Comparison of ENCODE assay signal across 9 mouse cellular contexts in genomic region chr9:63058506-63059233, GRCm38 (mm10).
DNase-seq lines count a peak whose midpoint lies in the region; ATAC-seq and TF ChIP-seq lines count a peak whose summit lies in the region.
"Had no signal": no experiment of that assay in that cellular context is flagged by ENCODE, and none has a peak within 500 bp of the region (broad histone marks: within the 10 kb centered on the region; RNA-seq: fewer than 3 reads in every experiment).

No protein-coding gene starts in this region.

- intact Hi-C loops in heart, postnatal 10 days (cut with DNase I): no loop called here

- DNase-seq in heart, postnatal 10 days: no peak
- no peak for DNase-seq in forebrain, embryonic 10.5 days (ENCODE audit: extremely low spot score, low spot score)
- no peak for DNase-seq in ovary, postnatal 10 days (ENCODE audit: low spot score)
- no peak for DNase-seq in frontal cortex, postnatal 25 days (ENCODE audit: low spot score in 2 of 2)
- no peak for DNase-seq in cerebellum, adult 8-10 months

- H3K27ac ChIP-seq in heart, embryonic 14.5 days (replicated peaks in 1 of 2; ENCODE audit: control insufficient read depth in 1 of 2, insufficient read depth in 1 of 2, low read depth in 2 of 2, low read length in 2 of 2): no peak overlapping the region
- peak overlapping the region; percentile 84 for H3K27ac ChIP-seq in forebrain, embryonic 10.5 days
- no peak overlapping the region for H3K27ac ChIP-seq in liver, embryonic 15.5 days (replicated peaks)

- 0 out of 2 replicates have a peak overlapping the region, but pooled peaks have one; percentile 8 for H3K9ac ChIP-seq in heart, embryonic 14.5 days (ENCODE audit: low read length)
- no peak overlapping the region for H3K9ac ChIP-seq in liver, embryonic 15.5 days

- peak overlapping the region; percentile 64 for H3K4me2 ChIP-seq in heart, embryonic 14.5 days (ENCODE audit: low read length)
- H3K4me2 ChIP-seq in liver, embryonic 15.5 days: peak overlapping the region; percentile 10; the same call in 1 of the 2 replicates

- 40% methylated on average over 16 of the region's 16 CpGs for WGBS in heart, embryonic 14.5 days
- WGBS in forebrain, embryonic 10.5 days: 36% methylated on average over 16 of the region's 16 CpGs
- WGBS in liver, embryonic 15.5 days (ENCODE audit: insufficient replicate concordance): 52% methylated on average over 16 of the region's 16 CpGs

- peaks cover 10 to 11% of the 10 kb centered on the region in 2 experiments; a peak in 3 of 4 replicates for H3K4me1 ChIP-seq in heart, embryonic 14.5 days (ENCODE audit: control insufficient read depth in 2 of 2, insufficient read depth in 2 of 2, low read length in 2 of 2)
- H3K4me1 ChIP-seq in E14TG2a.4 (replicated peaks; ENCODE audit: low read depth, low read length): peaks cover 13% of the 10 kb centered on the region
- H3K4me1 ChIP-seq in forebrain, embryonic 10.5 days: peaks cover 24% of the 10 kb centered on the region
- H3K4me1 ChIP-seq in liver, embryonic 15.5 days (replicated peaks): no peaks in the 10 kb centered on the region

- TF ChIP-seq CTCF in E14TG2a.4 (conservative IDR thresholded peaks at IDR 0.05; ENCODE audit: low read length): no peak

- no peak for ATAC-seq in heart, embryonic 14.5 days (ENCODE audit: insufficient number of reproducible peaks, insufficient read depth, low FRiP score, low read depth)
- no peak for ATAC-seq in liver, embryonic 15.5 days (ENCODE audit: insufficient read depth)

- H3K9me3 ChIP-seq in heart, embryonic 14.5 days (ENCODE audit: control insufficient read depth, low read length): peaks cover 8% of the 10 kb centered on the region
- H3K9me3 ChIP-seq in E14TG2a.4 (ENCODE audit: low read length): peaks cover 9% of the 10 kb centered on the region
- peaks cover 13% of the 10 kb centered on the region for H3K9me3 ChIP-seq in forebrain, embryonic 10.5 days
- no peaks in the 10 kb centered on the region for H3K9me3 ChIP-seq in liver, embryonic 15.5 days (replicated peaks)

- peak overlapping the region; percentile 14 to 18; a peak in 3 of 4 replicates for H3K4me3 ChIP-seq in heart, embryonic 14.5 days (ENCODE audit: control insufficient read depth in 1 of 2, insufficient read depth in 1 of 2, low read depth in 1 of 2, low read length in 2 of 2)
- H3K4me3 ChIP-seq in E14TG2a.4 (replicated peaks; ENCODE audit: low read length): peak overlapping the region; percentile 62
- H3K4me3 ChIP-seq in forebrain, embryonic 10.5 days: peak overlapping the region; percentile 37
- H3K4me3 ChIP-seq in liver, embryonic 15.5 days (replicated peaks): no peak overlapping the region
- H3K4me3 ChIP-seq: erythroblast, embryonic 14.5 days had no signal

- H3K27me3 ChIP-seq in heart, embryonic 14.5 days (ENCODE audit: control insufficient read depth, insufficient read depth, low read length): no peaks in the 10 kb centered on the region
- H3K27me3 ChIP-seq in E14TG2a.4 (ENCODE audit: insufficient read depth, low read length): peaks cover 5% of the 10 kb centered on the region
- peaks cover 8% of the 10 kb centered on the region; the same call in 1 of the 2 replicates for H3K27me3 ChIP-seq in forebrain, embryonic 10.5 days (ENCODE audit: poor library complexity, severe bottlenecking)
- no peaks in the 10 kb centered on the region for H3K27me3 ChIP-seq in liver, embryonic 15.5 days

- no peaks in the 10 kb centered on the region for H3K36me3 ChIP-seq in heart, embryonic 14.5 days (ENCODE audit: control insufficient read depth, insufficient read depth, low read length)
- H3K36me3 ChIP-seq in E14TG2a.4 (ENCODE audit: insufficient read depth, low read length): no peaks in the 10 kb centered on the region
- no peaks in the 10 kb centered on the region for H3K36me3 ChIP-seq in forebrain, embryonic 10.5 days (replicated peaks)
- H3K36me3 ChIP-seq in liver, embryonic 15.5 days (replicated peaks): no peaks in the 10 kb centered on the region
